Mouse (Mus musculus) brain, embryonic 14.5 days (tissue): Measurements from ENCODE around the gene Sgsh.

ENCODE experiments used
- CTCF ChIP-seq: fragments of 200-500 bp; IDR thresholded peaks from 2 replicates; pipeline ENCODE4 v1.5.1; 2012; ENCODE audit warnings: inconsistent platforms, mild to moderate bottlenecking, moderate library complexity, borderline replicate concordance; ENCODE audit not compliant: insufficient read depth, insufficient read length; ENCODE audit errors: extremely low read depth
- POLR2A ChIP-seq: fragments of 200-500 bp; IDR thresholded peaks from 2 replicates; pipeline ENCODE4 v1.6.1; 2012; ENCODE audit warnings: mild to moderate bottlenecking, inconsistent platforms, borderline replicate concordance; ENCODE audit not compliant: poor library complexity, insufficient read depth, insufficient read length, severe bottlenecking; ENCODE audit errors: extremely low read depth

DNA sequence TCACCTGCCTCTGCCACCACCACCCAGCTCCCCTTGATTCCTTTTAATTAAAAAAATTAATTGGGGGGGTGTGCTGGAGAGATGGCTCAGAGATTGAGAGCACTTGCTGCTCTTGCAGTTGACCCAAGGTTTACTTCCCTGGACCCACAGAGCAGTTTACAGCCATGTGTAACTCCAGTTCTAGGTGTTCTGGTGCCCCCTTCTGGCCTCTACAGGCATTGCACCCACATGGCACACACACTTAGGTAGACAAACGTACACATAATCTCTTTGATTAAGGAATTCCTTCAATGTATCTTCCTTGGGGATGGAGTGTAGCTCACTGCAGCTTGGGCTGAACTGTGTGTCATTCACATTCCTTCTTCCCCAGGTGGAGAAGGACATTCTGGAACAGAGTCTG is 30.3 kb downstream of the Sgsh start:
- TF ChIP-seq POLR2A (no peak), CTCF (peak; percentile 4; the same call in 1 of the 2 replicates)
